Mouse (Mus musculus): ENCODE data around the gene Uaca. TPM values are rescaled to one million over a fixed set of nuclear protein-coding genes. Genes with fewer than 3 reads are reported as not detected.
A peak's percentile ranks its signal among the peaks of the same experiment; 100 is the strongest.
"Not testable (repeated sequence)": the region's sequence is repeated elsewhere in the genome, so short reads cannot be mapped to it uniquely, and the experiment has no call there.

The Uaca gene
- total RNA-seq, 2 experiments from 2014 or later, result 119 to 145 TPM

DNA sequence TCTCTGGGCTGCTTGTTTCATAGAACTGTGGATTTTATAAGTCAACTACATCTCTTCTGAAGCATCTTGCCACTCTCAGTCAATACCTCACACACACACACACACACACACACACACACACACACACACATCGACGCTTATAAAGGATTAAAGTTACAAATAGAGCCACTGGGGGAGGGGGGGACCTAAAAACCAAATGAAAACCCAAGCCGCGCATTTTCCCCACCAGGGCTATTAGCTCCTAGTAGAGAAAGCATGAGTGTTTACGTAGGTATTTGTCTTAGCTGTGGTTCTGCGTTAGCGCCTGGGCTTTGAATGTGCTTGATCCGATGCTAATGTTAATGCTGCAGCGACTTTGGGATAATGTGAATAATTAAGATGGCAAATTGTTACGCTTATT lies 4.7 kb downstream of the Uaca start:
- TF ChIP-seq CTCF (IDR thresholded peaks at IDR 0.05), result no peak
- intact Hi-C loops (cut with DNase I), result loop anchor here (2.0 kb wide), 1 partner anchor 14 kb away; no protein-coding TSS in a partner anchor

GRCm38 (mm10) chr9:60800663-60801382 lies 6.5 kb downstream of the Uaca start:
- intact Hi-C loops (cut with DNase I), result no loop called here
- no peak for DNase-seq
- no peak for TF ChIP-seq CTCF (IDR thresholded peaks at IDR 0.05)
- Histone ChIP-seq H3K4me3 (no peak overlapping the region), H3K27ac (no peak overlapping the region)

More for the DNA sequence above, 4.7 kb downstream of the Uaca start:
- Histone ChIP-seq H3K4me3 (peak overlapping the region; percentile 28; the same call in 1 of the 2 replicates), H3K27ac (peak overlapping the region; percentile 66)
- no peak for DNase-seq

GRCm38 (mm10) chr9:60801746-60802145 lies 7.4 kb downstream of the Uaca start:
- intact Hi-C loops (cut with DNase I), result no loop called here
- H3K27ac ChIP-seq, result no peak overlapping the region
- DNase-seq, result peak; percentile 28
- no peak for TF ChIP-seq CTCF (IDR thresholded peaks at IDR 0.05)
- H3K4me3 ChIP-seq, result no peak overlapping the region

- H3K4me3 ChIP-seq, result no peak overlapping the region
- no peak overlapping the region for H3K27ac ChIP-seq
- intact Hi-C loops (cut with DNase I), result no loop called here
- no peak for TF ChIP-seq CTCF (IDR thresholded peaks at IDR 0.05)
- DNase-seq, result no peak
These were observed 8.0 kb downstream of the Uaca start for GRCm38 (mm10) chr9:60802341-60802740.

DNA sequence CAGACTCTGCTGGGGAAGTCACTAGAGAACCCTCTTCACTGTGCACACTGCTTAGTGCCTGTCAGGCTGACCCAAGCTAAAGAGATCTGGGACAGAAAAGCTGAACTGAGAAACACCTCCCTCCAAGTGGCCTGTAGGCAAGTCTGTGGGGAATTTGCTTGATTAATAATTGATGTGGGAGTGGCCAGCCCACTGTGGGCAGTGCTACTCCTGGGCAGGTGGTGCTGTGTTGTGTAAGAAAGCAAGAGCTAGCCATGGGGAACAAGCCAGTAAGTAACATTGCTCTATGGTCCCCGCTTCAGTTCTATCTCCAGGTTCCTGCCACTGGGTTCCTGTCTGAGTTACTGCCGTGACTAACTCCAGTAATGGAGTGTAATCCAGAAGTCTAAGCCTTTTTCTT lies 11.7 kb downstream of the Uaca start:
- Histone ChIP-seq H3K27ac (no peak overlapping the region), H3K4me3 (no peak overlapping the region)
- intact Hi-C loops (cut with DNase I), result no loop called here
- TF ChIP-seq CTCF (IDR thresholded peaks at IDR 0.05), result no peak
- no peak for DNase-seq

DNA sequence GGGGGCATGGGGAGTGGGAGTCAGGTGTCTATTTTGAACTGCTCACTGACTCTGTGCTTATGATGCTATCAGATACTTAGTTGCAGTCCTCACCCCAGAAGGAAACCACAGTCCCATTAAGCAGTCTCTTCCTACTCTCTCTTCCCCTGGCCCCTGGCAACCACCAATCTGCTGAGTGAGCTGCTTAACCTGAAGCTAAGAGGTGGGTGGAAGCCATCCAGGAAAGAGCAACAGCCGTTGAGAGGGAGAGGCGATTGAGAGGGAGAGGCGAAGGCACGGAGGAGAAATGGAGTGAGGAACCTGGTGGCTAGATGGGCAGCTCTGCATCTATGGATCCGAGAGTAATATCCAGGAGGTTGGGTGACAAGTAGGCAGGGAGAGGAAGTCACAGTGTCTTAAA lies 13.7 kb downstream of the Uaca start:
- peak overlapping the region; percentile 54 for H3K27ac ChIP-seq
- peak; percentile 70 for DNase-seq
- no peak overlapping the region for H3K4me3 ChIP-seq
- no peak for TF ChIP-seq CTCF (IDR thresholded peaks at IDR 0.05)
- intact Hi-C loops (cut with DNase I), result no loop called here

GRCm38 (mm10) chr9:60813139-60813880 lies 19.0 kb downstream of the Uaca start:
- no peak for TF ChIP-seq CTCF (IDR thresholded peaks at IDR 0.05)
- H3K4me3 ChIP-seq, result peak overlapping the region; percentile 52
- DNase-seq, result peak; percentile 53
- intact Hi-C loops (cut with DNase I), result loop anchor here (2.0 kb wide), 1 partner anchor 15 kb away; no protein-coding TSS in a partner anchor
- H3K27ac ChIP-seq, result peak overlapping the region; percentile 80

DNA sequence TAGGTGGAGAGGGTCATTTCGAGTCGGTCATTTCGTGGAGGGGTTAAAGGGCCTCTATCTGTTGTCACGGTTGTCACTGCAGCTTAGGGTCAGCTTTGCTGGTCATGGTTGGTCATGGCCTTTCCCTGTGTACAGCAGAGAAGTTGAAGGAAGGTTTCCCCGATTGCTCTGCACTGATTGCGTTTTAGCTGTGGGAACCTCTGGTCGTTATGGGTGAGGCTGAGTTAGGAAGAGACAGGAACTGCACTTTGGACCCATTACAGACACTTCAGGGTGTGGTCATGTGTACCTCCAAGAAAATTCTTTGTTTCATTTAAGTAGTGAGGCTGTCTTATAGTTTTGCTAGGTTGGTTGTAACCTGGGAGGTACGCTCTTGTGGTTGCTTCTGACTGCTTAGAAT lies 21.2 kb downstream of the Uaca start:
- Histone ChIP-seq H3K27ac (peak overlapping the region; percentile 36; the same call in 1 of the 2 replicates), H3K4me3 (no peak overlapping the region)
- no peak for DNase-seq
- intact Hi-C loops (cut with DNase I), result no loop called here
- no peak for TF ChIP-seq CTCF (IDR thresholded peaks at IDR 0.05)

- peak overlapping the region; percentile 61 for H3K27ac ChIP-seq
- intact Hi-C loops (cut with DNase I), result no loop called here
- no peak for TF ChIP-seq CTCF (IDR thresholded peaks at IDR 0.05)
- H3K4me3 ChIP-seq, result no peak overlapping the region
- peak; percentile 17 for DNase-seq
These were observed 23.2 kb downstream of the Uaca start for GRCm38 (mm10) chr9:60817585-60817984.

DNA sequence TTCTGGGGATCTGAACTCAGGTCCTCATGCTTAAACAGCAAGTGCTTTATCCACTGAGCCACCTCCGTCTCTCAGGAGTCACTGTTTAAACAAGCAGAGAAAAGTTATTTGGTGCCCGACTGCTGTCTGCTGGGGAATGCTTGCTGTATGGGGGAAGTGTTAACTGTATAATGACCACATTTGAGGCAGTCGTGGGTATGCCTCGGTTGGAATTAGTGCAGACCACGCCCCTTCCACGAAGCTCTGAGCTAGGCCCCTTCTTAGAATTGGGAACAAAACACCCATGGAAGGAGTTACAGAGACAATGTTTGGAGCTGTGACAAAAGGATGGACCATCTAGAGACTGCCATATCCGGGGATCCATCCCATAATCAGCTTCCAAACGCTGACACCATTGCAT lies 24.2 kb downstream of the Uaca start:
- intact Hi-C loops (cut with DNase I), result loop anchor here (2.0 kb wide), 1 partner anchor 62 kb away; no protein-coding TSS in a partner anchor
- DNase-seq, H3K27ac ChIP-seq, H3K4me3 ChIP-seq: not testable (repeated sequence)

DNA sequence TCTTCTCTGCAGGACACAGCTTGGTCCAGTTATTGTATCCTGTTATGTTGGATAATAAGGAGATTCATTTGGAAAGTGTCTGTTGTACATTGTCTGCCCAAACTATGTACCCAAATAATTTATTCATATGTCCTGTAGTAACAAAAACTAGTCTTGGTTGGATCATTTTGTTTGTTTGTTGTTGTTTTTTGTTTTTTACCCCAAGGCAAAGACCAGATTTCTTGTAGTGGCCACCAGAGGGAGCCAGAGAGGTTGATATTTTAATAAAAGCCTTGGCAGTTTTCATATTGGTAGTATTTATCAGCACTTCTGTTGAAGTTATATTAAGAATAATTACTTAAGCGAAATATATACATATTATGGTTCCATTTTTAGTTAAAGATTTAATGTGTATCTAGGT lies 25.0 kb downstream of the Uaca start:
- Histone ChIP-seq H3K4me3 (no peak overlapping the region), H3K27ac (peak overlapping the region; percentile 53; the same call in 1 of the 2 replicates)
- DNase-seq, result peak; percentile 42
- intact Hi-C loops (cut with DNase I), result loop anchor here (1.0 to 2.0 kb wide), 2 partner anchors 39 to 63 kb away; no protein-coding TSS in a partner anchor
- peak; percentile 76 for TF ChIP-seq CTCF (IDR thresholded peaks at IDR 0.05)

- no peak overlapping the region for H3K4me3 ChIP-seq
- intact Hi-C loops (cut with DNase I), result no loop called here
- DNase-seq, result no peak
- peak overlapping the region; percentile 35; the same call in 1 of the 2 replicates for H3K27ac ChIP-seq
- TF ChIP-seq CTCF (IDR thresholded peaks at IDR 0.05), result no peak
These were observed 27.2 kb downstream of the Uaca start for GRCm38 (mm10) chr9:60821501-60821900.

GRCm38 (mm10) chr9:60822681-60823080 lies 28.3 kb downstream of the Uaca start:
- DNase-seq, result peak; percentile 27
- TF ChIP-seq CTCF (IDR thresholded peaks at IDR 0.05), result no peak
- H3K4me3 ChIP-seq, result no peak overlapping the region
- intact Hi-C loops (cut with DNase I), result no loop called here
- peak overlapping the region; percentile 35; the same call in 1 of the 2 replicates for H3K27ac ChIP-seq
